Mouse (Mus musculus) liver, embryonic 14.5 days (tissue): ENCODE data around the gene Troap. TPM values are rescaled to one million over a fixed set of nuclear protein-coding genes. Genes with fewer than 3 reads are reported as not detected.
A peak's percentile ranks its signal among the peaks of the same experiment; 100 is the strongest.

ENCODE experiments used
- ATAC-seq: fragments of 200-750 bp; cut with Nextera tagmentation; 2 replicates; pipeline ENCODE4 v1.8.0; 2017; ENCODE audit warnings: moderate number of reproducible peaks, mild to moderate bottlenecking, moderate library complexity; ENCODE audit not compliant: insufficient read depth
- DNase-seq, 3 experiments: peaks; one replicate each; pipeline ENCODE4 v3.0.0-alpha.2; 2012 to 2013; ENCODE audit warnings: low read depth in 3 of 3, low spot score in 3 of 3
- H3K27ac ChIP-seq: fragments of 300-500 bp; sonication (generic); 2 replicates; pipeline ENCODE4 v1.5.1; 2014; ENCODE audit warnings: moderate library complexity, mild to moderate bottlenecking, control low read depth, inconsistent platforms
- H3K27me3 ChIP-seq: fragments of 300-500 bp; sonication (generic); 2 replicates; pipeline ENCODE4 v1.6.1; 2014; ENCODE audit warnings: mild to moderate bottlenecking, low read length, moderate library complexity; ENCODE audit not compliant: control insufficient read depth, insufficient read depth
- H3K36me3 ChIP-seq: fragments of 300-500 bp; sonication (generic); replicated peaks from 2 replicates; pipeline ENCODE4 v1.6.1; 2014; ENCODE audit warnings: low read depth; ENCODE audit not compliant: control insufficient read depth, insufficient read depth
- H3K4me1 ChIP-seq, 2 experiments: fragments of 200-500 bp in 1 of 2; fragments of 300-500 bp in 1 of 2; sonication (generic) in 1 of 2; replicated peaks; 2 replicates each; pipeline ENCODE4 v1.6.1; 2012 to 2014; ENCODE audit warnings: antibody characterized with exemption in 1 of 2, inconsistent platforms in 1 of 2, low read length in 1 of 2; ENCODE audit not compliant: control insufficient read depth in 2 of 2, insufficient read depth in 2 of 2
- H3K4me2 ChIP-seq: fragments of 300-500 bp; sonication (generic); 2 replicates; pipeline ENCODE4 v1.6.1; 2014; ENCODE audit warnings: low read depth, mild to moderate bottlenecking, control low read depth, moderate library complexity
- H3K4me3 ChIP-seq, 2 experiments: fragments of 200-500 bp in 1 of 2; fragments of 300-500 bp in 1 of 2; sonication (generic) in 1 of 2; 2 replicates each; pipeline ENCODE4 v1.5.1; 2012 to 2014; ENCODE audit warnings: low read depth in 2 of 2, low read length in 2 of 2, mild to moderate bottlenecking in 2 of 2, control low read depth in 1 of 2, inconsistent platforms in 1 of 2, moderate library complexity in 1 of 2; ENCODE audit not compliant: insufficient read depth in 1 of 2
- H3K9ac ChIP-seq: fragments of 300-500 bp; sonication (generic); replicated peaks from 2 replicates; pipeline ENCODE4 v1.6.1; 2014; ENCODE audit warnings: mild to moderate bottlenecking, control low read depth, moderate library complexity
- H3K9me3 ChIP-seq: fragments of 300-500 bp; sonication (generic); 2 replicates; pipeline ENCODE4 v1.6.1; 2016; ENCODE audit warnings: low read length, mixed read lengths; ENCODE audit not compliant: control insufficient read depth
- CTCF ChIP-seq: IDR thresholded peaks from 2 replicates; pipeline ENCODE4 v1.5.1; 2016; ENCODE audit warnings: antibody characterized with exemption, low read depth, control low read depth
- EP300 ChIP-seq: IDR thresholded peaks from 2 replicates; pipeline ENCODE4 v1.6.1; 2016; ENCODE audit warnings: antibody characterized with exemption, low read depth
- WGBS: fragments of 180-500 bp; shearing (Covaris S2); extraction: QIAGEN DNeasy Blood & Tissue Kit; methylation state at CpG from one replicate; pipeline ENCODE4 v1.1.7; 2014; ENCODE audit not compliant: insufficient replicate concordance; 5-methylcytosine and 5-hydroxymethylcytosine counted together
- polyA plus RNA-seq, 2 experiments: library from polyadenylated mRNA; depleted of rRNA in 1 of 2; stranded (reverse) in 1 of 2; unstranded in 1 of 2; fragments of >200 nt; fragmentation: Nextera tagmentation in 1 of 2; extraction: Ambion mirVana in 1 of 2; gene quantifications; 2 replicates each; pipeline versions ENCODE4 v1.2.1 to v1.2.3; 2012 to 2014

Troap gene
- polyA plus RNA-seq, 2 experiments, result 11.1 to 15.7 TPM

- no peaks in the 10 kb centered on the region for H3K36me3 ChIP-seq
- no peak overlapping the region for H3K9ac ChIP-seq
- no peak for DNase-seq
- H3K4me2 ChIP-seq, result no peak overlapping the region
- no peak overlapping the region for H3K4me3 ChIP-seq
- no peaks in the 10 kb centered on the region for H3K9me3 ChIP-seq
- no peak overlapping the region for H3K27ac ChIP-seq
- no peak for TF ChIP-seq EP300
- TF ChIP-seq CTCF, result no peak
- no peaks in the 10 kb centered on the region; a peak in 1 of 4 replicates for H3K4me1 ChIP-seq
- peaks cover 59% of the 10 kb centered on the region for H3K27me3 ChIP-seq
- ATAC-seq, result no peak
- 31% methylated on average over 9 of the region's 9 CpGs for WGBS
Measured at GRCm38 (mm10) chr15:99053373-99053772, 21.0 kb upstream of the Troap start.

DNA sequence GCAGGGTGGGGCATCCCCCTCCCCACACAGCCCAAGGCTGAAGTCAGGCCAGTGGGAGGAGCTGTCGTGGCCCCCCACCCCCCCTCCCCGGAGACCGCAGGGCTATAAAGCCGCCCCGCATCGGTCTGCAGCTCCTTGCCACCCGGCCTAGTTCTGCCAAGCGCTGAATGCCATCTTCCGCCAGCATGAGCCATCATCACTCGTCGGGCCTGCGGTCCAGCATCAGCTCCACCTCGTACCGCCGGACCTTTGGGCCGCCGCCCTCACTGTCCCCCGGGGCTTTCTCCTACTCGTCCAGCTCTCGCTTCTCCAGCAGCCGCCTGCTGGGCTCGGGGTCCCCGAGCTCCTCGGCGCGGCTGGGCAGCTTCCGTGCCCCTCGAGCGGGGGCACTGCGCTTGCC lies 19.3 kb upstream of the Troap start, which contains the start of gene Prph:
Gene Prph, plus strand, starts transcription at position 135 of the 400 bp plus-strand sequence.
- ATAC-seq (0 out of 2 replicates have a peak, but pooled peaks have one; percentile 13), DNase-seq (no peak)
- no peak within 1 kb of the TSS for H3K9ac ChIP-seq
- no peaks in the 10 kb centered on the region for H3K4me1 ChIP-seq
- peak within 1 kb of the TSS in 1 of 2 experiments; percentile 2; a peak in 1 of 4 replicates for H3K4me3 ChIP-seq
- no peaks in the 10 kb centered on the region for H3K9me3 ChIP-seq
- H3K27me3 ChIP-seq, result peaks cover 67% of the 10 kb centered on the region
- 4% methylated on average over 26 of the region's 30 CpGs for WGBS
- no peaks in the 10 kb centered on the region for H3K36me3 ChIP-seq
- H3K4me2 ChIP-seq, result peak within 1 kb of the TSS; percentile 18
- TF ChIP-seq EP300, result no peak
- TF ChIP-seq CTCF, result no peak
- H3K27ac ChIP-seq, result no peak within 1 kb of the TSS

DNA sequence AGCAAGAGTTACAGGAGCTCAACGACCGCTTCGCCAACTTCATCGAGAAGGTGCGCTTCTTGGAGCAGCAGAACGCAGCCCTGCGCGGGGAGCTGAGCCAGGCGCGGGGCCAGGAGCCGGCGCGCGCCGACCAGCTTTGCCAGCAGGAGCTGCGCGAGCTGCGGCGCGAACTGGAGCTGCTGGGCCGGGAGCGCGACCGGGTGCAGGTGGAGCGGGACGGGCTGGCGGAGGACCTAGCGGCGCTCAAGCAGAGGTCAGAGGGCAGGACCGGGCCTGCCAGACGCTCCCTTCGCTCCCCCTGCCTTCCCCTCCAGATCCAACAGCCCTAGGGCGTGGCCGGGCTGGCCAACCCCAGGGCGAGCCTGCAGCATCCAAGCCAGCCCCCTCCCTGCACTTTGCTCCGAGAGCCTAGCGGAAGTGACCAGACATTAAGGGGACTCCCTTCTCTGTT lies 18.8 kb upstream of the Troap start:
- Histone ChIP-seq H3K27me3 (peaks cover 67% of the 10 kb centered on the region), H3K4me1 (no peaks in the 10 kb centered on the region), H3K4me2 (peak overlapping the region; percentile 18), H3K4me3 (peak overlapping the region in 1 of 2 experiments; percentile 2; a peak in 1 of 4 replicates), H3K9ac (no peak overlapping the region), H3K27ac (no peak overlapping the region), H3K36me3 (no peaks in the 10 kb centered on the region), H3K9me3 (no peaks in the 10 kb centered on the region)
- ATAC-seq (0 out of 2 replicates have a peak, but pooled peaks have one; percentile 28), DNase-seq (no peak)
- WGBS, result 0% methylated on average over 34 of the region's 37 CpGs
- TF ChIP-seq CTCF (no peak), EP300 (no peak)

- H3K9ac ChIP-seq, result no peak overlapping the region
- H3K27me3 ChIP-seq, result peaks cover 67% of the 10 kb centered on the region
- H3K4me2 ChIP-seq, result no peak overlapping the region
- no peaks in the 10 kb centered on the region for H3K9me3 ChIP-seq
- WGBS, result 9% methylated on average over 14 of the region's 14 CpGs
- H3K4me1 ChIP-seq, result no peaks in the 10 kb centered on the region
- H3K27ac ChIP-seq, result no peak overlapping the region
- no peak overlapping the region for H3K4me3 ChIP-seq
- DNase-seq, result peak in 2 of 3 experiments; percentile 36
- no peak for ATAC-seq
- no peaks in the 10 kb centered on the region for H3K36me3 ChIP-seq
- TF ChIP-seq EP300 (no peak), CTCF (peak; percentile 87)
Measured at GRCm38 (mm10) chr15:99056332-99056731, 18.0 kb upstream of the Troap start.

- no peak for ATAC-seq
- WGBS, result 60% methylated on average over 12 of the region's 12 CpGs
- no peaks in the 10 kb centered on the region for H3K9me3 ChIP-seq
Measured at GRCm38 (mm10) chr15:99065557-99066165, 8.7 kb upstream of the Troap start.

More at GRCm38 (mm10) chr15:99065557-99066165, 8.7 kb upstream of the Troap start:
- H3K27me3 ChIP-seq, result no peaks in the 10 kb centered on the region; the same call in 1 of the 2 replicates
- H3K4me1 ChIP-seq, result no peaks in the 10 kb centered on the region
- no peaks in the 10 kb centered on the region for H3K36me3 ChIP-seq
- TF ChIP-seq CTCF (no peak), EP300 (no peak)
- no peak overlapping the region for H3K4me2 ChIP-seq
- DNase-seq, result no peak
- no peak overlapping the region for H3K9ac ChIP-seq
- H3K4me3 ChIP-seq, result no peak overlapping the region
- no peak overlapping the region for H3K27ac ChIP-seq
